Mouse (Mus musculus): ENCODE data around the gene Olfr809. TPM values are rescaled to one million over a fixed set of nuclear protein-coding genes. Genes with fewer than 3 reads are reported as not detected.

The Olfr809 gene
- not detected in 2 replicates for polyA plus RNA-seq (2015; fragmentation: Nextera tagmentation; extraction: Ambion mirVana)

DNA sequence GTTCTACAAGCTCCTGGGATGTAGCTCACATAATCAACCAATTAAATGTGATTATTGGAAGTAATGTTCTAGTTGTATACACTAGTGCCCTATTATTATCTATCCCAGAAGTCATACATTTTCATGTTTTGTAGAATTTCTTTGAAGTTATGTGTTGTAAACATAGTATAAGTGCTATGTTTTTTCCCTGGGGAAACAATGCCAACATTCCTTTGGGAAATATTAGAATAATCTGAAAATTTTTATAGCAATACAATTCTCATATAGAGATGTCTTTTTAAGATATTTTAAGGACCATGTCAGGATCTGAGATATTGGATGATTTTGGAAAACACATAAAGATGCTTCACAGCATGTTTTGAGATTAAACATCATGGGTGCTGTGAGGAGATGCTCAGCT lies at the start of gene Olfr809:
Gene Olfr809, plus strand, starts transcription at position 301 of the 400 bp plus-strand sequence.
- no peak for ATAC-seq (replicated peaks; ENCODE audit: low FRiP score)
- Histone ChIP-seq H3K9ac (no peak within 1 kb of the TSS), H3K27ac (no peak within 1 kb of the TSS), H3K4me2 (no peak within 1 kb of the TSS), H3K4me1 (no peaks in the 10 kb centered on the region), H3K4me3 (replicated peaks) (no peak within 1 kb of the TSS), H3K9me3 (replicated peaks) (no peaks in the 10 kb centered on the region), H3K36me3 (no peaks in the 10 kb centered on the region), H3K27me3 (no peaks in the 10 kb centered on the region)

DNA sequence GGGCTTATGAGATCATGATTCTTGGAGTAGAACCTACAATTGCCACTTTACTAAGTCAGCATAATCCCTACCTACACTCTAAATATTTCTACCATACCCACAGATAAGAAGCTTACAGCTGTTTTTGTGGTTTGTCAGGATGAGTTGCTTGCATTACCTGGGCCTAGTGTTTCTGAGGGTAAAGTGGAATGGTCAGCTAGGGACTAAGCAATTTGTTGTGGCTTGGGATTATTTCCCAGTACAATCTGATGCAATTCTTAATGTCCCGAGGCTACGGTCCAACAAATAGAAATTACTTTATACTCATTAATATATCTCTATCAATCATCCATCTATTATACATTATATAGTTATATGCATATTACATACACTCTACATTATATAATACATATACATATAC lies 45.2 kb upstream of the Olfr809 start, which contains the start of gene Olfr805:
Gene Olfr805, minus strand, starts transcription at position 101 of the 400 bp plus-strand sequence.
- WGBS = 93% methylated on average over 2 of the region's 2 CpGs
- no peaks in the 10 kb centered on the region for H3K9me3 ChIP-seq (replicated peaks)
- H3K9ac ChIP-seq = no peak within 1 kb of the TSS
- no peak within 1 kb of the TSS for H3K27ac ChIP-seq
- no peaks in the 10 kb centered on the region for H3K36me3 ChIP-seq
- no peaks in the 10 kb centered on the region for H3K4me1 ChIP-seq
- no peaks in the 10 kb centered on the region for H3K27me3 ChIP-seq
- H3K4me2 ChIP-seq = no peak within 1 kb of the TSS
- ATAC-seq (replicated peaks; ENCODE audit: low FRiP score) = no peak
- no peak within 1 kb of the TSS for H3K4me3 ChIP-seq (replicated peaks)

DNA sequence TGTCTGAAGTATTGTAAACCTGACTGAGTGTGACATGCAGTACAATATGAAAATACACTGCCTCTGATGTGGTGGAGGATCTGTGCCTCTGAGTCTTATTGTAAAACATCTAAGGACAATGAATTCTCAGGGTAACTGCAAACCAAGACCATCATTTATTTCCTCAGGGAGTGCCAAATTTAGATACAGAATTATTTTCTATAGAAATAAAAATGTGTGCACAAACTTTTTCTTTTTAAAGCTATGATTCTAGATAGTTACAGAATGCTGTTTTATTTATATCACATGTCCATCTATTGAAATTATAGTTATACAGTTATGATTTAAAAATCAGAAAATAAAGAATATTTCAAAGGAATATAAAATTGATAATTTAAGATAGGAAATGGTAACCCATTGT lies 32.6 kb upstream of the Olfr809 start, which contains the start of gene Olfr806:
Gene Olfr806, minus strand, starts transcription at position 101 of the 400 bp plus-strand sequence.
- Histone ChIP-seq H3K4me3 (replicated peaks) (no peak within 1 kb of the TSS), H3K27me3 (no peaks in the 10 kb centered on the region), H3K9me3 (replicated peaks) (no peaks in the 10 kb centered on the region), H3K36me3 (no peaks in the 10 kb centered on the region), H3K4me2 (no peak within 1 kb of the TSS), H3K9ac (no peak within 1 kb of the TSS), H3K27ac (no peak within 1 kb of the TSS), H3K4me1 (no peaks in the 10 kb centered on the region)
- no peak for ATAC-seq (replicated peaks; ENCODE audit: low FRiP score)

DNA sequence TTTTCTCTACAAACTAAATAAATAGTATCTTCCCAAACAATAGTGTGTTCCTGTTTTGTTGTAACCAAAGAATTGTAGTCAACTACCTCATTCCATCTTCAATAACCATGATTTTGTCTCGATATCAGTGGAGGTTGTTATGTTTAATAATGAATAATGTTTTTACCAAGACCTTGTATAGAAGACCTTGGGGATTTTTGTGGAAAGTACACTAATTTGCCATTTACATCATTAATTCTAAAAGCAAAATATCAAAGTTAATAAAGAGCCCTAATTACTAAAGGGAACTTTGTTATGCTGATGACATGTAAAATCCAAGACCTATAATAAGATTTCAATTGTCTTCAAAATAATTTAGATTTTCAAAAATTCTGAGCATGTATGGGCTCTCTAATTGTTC lies 16.7 kb upstream of the Olfr809 start, which contains the start of gene Olfr807:
Gene Olfr807, minus strand, starts transcription at position 101 of the 400 bp plus-strand sequence.
- ATAC-seq (replicated peaks; ENCODE audit: low FRiP score) = no peak
- Histone ChIP-seq H3K9ac (no peak within 1 kb of the TSS), H3K27me3 (no peaks in the 10 kb centered on the region), H3K4me3 (replicated peaks) (no peak within 1 kb of the TSS), H3K27ac (no peak within 1 kb of the TSS), H3K4me2 (no peak within 1 kb of the TSS), H3K4me1 (no peaks in the 10 kb centered on the region), H3K9me3 (replicated peaks) (no peaks in the 10 kb centered on the region), H3K36me3 (no peaks in the 10 kb centered on the region)
- WGBS = 82% methylated on average over 1 of the region's 1 CpGs

DNA sequence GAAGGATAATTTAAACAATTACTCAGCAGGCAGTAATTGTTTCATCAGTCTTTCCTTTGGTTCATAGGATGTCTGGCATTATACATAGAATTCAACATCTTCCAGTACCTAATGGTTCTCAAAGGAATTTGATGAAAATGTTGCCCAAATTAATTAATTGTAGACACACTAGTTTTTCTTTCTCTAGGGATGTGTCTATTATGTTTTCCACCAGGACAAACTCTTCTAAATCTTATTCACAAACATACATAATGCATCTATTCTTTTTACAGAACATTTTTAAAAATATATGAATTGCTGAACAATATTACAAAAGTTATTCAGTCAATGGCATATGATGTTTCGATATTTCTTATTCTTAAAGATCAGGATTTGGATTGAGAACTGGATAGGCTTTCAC lies 9.3 kb upstream of the Olfr809 start, which contains the start of gene Olfr808:
Gene Olfr808, plus strand, starts transcription at position 301 of the 400 bp plus-strand sequence.
- no peak within 1 kb of the TSS for H3K4me2 ChIP-seq
- no peaks in the 10 kb centered on the region for H3K27me3 ChIP-seq
- no peak within 1 kb of the TSS for H3K9ac ChIP-seq
- 94% methylated on average over 1 of the region's 1 CpGs for WGBS
- H3K4me3 ChIP-seq (replicated peaks) = no peak within 1 kb of the TSS
- no peaks in the 10 kb centered on the region for H3K4me1 ChIP-seq
- H3K27ac ChIP-seq = no peak within 1 kb of the TSS
- H3K36me3 ChIP-seq = no peaks in the 10 kb centered on the region
- ATAC-seq (replicated peaks; ENCODE audit: low FRiP score) = no peak
- no peaks in the 10 kb centered on the region for H3K9me3 ChIP-seq (replicated peaks)

DNA sequence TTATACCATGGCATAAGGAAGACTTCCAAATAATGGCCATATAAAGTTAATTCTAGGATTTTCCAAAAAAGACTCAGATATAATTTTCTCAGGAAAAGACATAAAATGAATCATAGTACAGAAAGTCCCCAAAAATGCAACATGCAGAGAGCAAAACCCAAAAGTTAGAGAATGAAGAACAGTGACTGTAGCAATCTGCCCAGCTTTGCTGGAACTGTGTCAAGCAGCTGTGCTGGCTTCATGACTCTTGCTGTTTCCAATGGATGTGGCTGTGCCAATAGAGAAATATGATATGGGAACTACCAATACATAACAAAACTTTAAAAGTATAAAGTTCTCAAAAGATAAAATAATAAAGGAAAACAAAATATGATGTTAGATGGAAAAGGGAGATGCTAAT lies 3.7 kb downstream of the Olfr809 start:
- no peaks in the 10 kb centered on the region for H3K27me3 ChIP-seq

DNA sequence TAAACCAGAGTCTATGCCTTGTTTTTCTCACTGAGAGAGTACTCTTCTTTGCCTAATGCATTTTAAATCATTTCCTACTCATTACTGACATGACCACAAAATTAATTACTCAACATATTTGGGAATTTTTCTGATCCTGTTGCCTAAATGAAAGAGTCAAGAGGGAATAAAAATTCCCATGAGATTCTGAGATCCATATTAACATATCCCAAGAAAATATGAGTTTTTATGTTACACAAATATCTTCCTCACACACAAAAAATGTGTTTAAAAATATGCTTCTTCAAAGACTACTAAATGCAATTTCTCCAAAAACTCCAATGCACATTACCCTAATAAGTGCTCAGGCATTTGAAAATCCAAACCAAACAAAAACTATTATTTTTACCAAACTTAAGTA lies 20.4 kb downstream of the Olfr809 start, which contains the start of gene Olfr810:
Gene Olfr810, minus strand, starts transcription at position 101 of the 400 bp plus-strand sequence.
- ATAC-seq (replicated peaks; ENCODE audit: low FRiP score) = no peak
- no peak within 1 kb of the TSS for H3K27ac ChIP-seq
- H3K27me3 ChIP-seq = no peaks in the 10 kb centered on the region
- H3K4me3 ChIP-seq (replicated peaks) = no peak within 1 kb of the TSS
- H3K36me3 ChIP-seq = no peaks in the 10 kb centered on the region
- H3K9ac ChIP-seq = no peak within 1 kb of the TSS
- H3K4me1 ChIP-seq = no peaks in the 10 kb centered on the region
- no peaks in the 10 kb centered on the region for H3K9me3 ChIP-seq (replicated peaks)
- H3K4me2 ChIP-seq = no peak within 1 kb of the TSS

More for the DNA sequence above, 3.7 kb downstream of the Olfr809 start:
- no peak for ATAC-seq (replicated peaks; ENCODE audit: low FRiP score)
- Histone ChIP-seq H3K9me3 (replicated peaks) (no peaks in the 10 kb centered on the region), H3K4me2 (no peak overlapping the region), H3K4me3 (replicated peaks) (no peak overlapping the region), H3K9ac (no peak overlapping the region), H3K4me1 (no peaks in the 10 kb centered on the region), H3K27ac (no peak overlapping the region), H3K36me3 (no peaks in the 10 kb centered on the region)

DNA sequence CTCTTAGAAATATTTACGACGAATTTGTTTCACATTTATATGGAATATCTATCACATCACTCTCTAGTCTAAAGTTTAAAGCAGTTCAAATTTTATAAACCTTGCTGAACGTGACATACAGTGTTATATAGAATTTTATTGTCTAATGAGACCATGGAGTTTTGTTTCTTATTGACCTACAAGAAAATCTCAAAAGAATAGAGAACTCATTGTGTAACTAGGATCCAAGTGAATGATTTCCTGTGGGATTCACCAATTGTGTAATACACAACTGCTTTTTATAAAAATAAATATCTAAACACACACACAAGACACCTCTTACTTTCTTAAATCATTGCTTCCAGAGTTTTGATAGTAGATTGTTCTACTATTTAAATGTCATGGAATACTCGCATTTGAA lies 29.9 kb downstream of the Olfr809 start, which contains the start of gene Olfr811:
Gene Olfr811, minus strand, starts transcription at position 101 of the 400 bp plus-strand sequence.
- 82% methylated on average over 4 of the region's 4 CpGs for WGBS

More for the DNA sequence above, 29.9 kb downstream of the Olfr809 start, which contains the start of gene Olfr811:
- no peak within 1 kb of the TSS for H3K27ac ChIP-seq
- H3K27me3 ChIP-seq = no peaks in the 10 kb centered on the region
- no peak within 1 kb of the TSS for H3K4me3 ChIP-seq (replicated peaks)
- no peaks in the 10 kb centered on the region for H3K36me3 ChIP-seq
- no peaks in the 10 kb centered on the region for H3K9me3 ChIP-seq (replicated peaks)
- no peak within 1 kb of the TSS for H3K9ac ChIP-seq
- H3K4me1 ChIP-seq = no peaks in the 10 kb centered on the region
- ATAC-seq (replicated peaks; ENCODE audit: low FRiP score) = no peak
- no peak within 1 kb of the TSS for H3K4me2 ChIP-seq

Small RNA genes within 50 kb of the gene (microRNA-seq; reads per million reads assigned to microRNA genes)
- gene Gm24485 = not detected

Other genes with a start within 250 kb of the Olfr809 start
- gene Olfr792, start 235.5 kb upstream of the Olfr809 start, polyA plus RNA-seq (2015; fragmentation: Nextera tagmentation; extraction: Ambion mirVana) = not detected in 2 replicates
- gene Olfr794, start 207.0 kb upstream of the Olfr809 start, polyA plus RNA-seq (2015; fragmentation: Nextera tagmentation; extraction: Ambion mirVana) = not detected in 2 replicates
- gene Olfr796, start 162.1 kb upstream of the Olfr809 start, polyA plus RNA-seq (2015; fragmentation: Nextera tagmentation; extraction: Ambion mirVana) = not detected in 2 replicates
- gene Olfr798, start 146.7 kb upstream of the Olfr809 start, polyA plus RNA-seq (2015; fragmentation: Nextera tagmentation; extraction: Ambion mirVana) = not detected in 2 replicates
- not detected in 2 replicates for gene Olfr799, start 137.2 kb upstream of the Olfr809 start, polyA plus RNA-seq (2015; fragmentation: Nextera tagmentation; extraction: Ambion mirVana)
- gene Olfr800, start 116.9 kb upstream of the Olfr809 start, polyA plus RNA-seq (2015; fragmentation: Nextera tagmentation; extraction: Ambion mirVana) = not detected in 2 replicates
- not detected in 2 replicates for gene Olfr801, start 100.8 kb upstream of the Olfr809 start, polyA plus RNA-seq (2015; fragmentation: Nextera tagmentation; extraction: Ambion mirVana)
- gene Olfr802, start 86.5 kb upstream of the Olfr809 start, polyA plus RNA-seq (2015; fragmentation: Nextera tagmentation; extraction: Ambion mirVana) = not detected in 2 replicates
- gene Olfr803, start 80.4 kb upstream of the Olfr809 start, polyA plus RNA-seq (2015; fragmentation: Nextera tagmentation; extraction: Ambion mirVana) = not detected in 2 replicates
- not detected in 2 replicates for gene Olfr804, start 71.4 kb upstream of the Olfr809 start, polyA plus RNA-seq (2015; fragmentation: Nextera tagmentation; extraction: Ambion mirVana)
- not detected in 2 replicates for gene Olfr805, start 45.3 kb upstream of the Olfr809 start, polyA plus RNA-seq (2015; fragmentation: Nextera tagmentation; extraction: Ambion mirVana)
- gene Olfr806, start 32.7 kb upstream of the Olfr809 start, polyA plus RNA-seq (2015; fragmentation: Nextera tagmentation; extraction: Ambion mirVana) = not detected in 2 replicates
- gene Olfr807, start 16.8 kb upstream of the Olfr809 start, polyA plus RNA-seq (2015; fragmentation: Nextera tagmentation; extraction: Ambion mirVana) = not detected in 2 replicates
- not detected in 2 replicates for gene Olfr808, start 9.2 kb upstream of the Olfr809 start, polyA plus RNA-seq (2015; fragmentation: Nextera tagmentation; extraction: Ambion mirVana)
- gene Olfr810, start 20.3 kb downstream of the Olfr809 start, polyA plus RNA-seq (2015; fragmentation: Nextera tagmentation; extraction: Ambion mirVana) = not detected in 2 replicates
- gene Olfr811, start 29.8 kb downstream of the Olfr809 start, polyA plus RNA-seq (2015; fragmentation: Nextera tagmentation; extraction: Ambion mirVana) = not detected in 2 replicates
- not detected in 2 replicates for gene Olfr812, start 71.5 kb downstream of the Olfr809 start, polyA plus RNA-seq (2015; fragmentation: Nextera tagmentation; extraction: Ambion mirVana)
- gene Olfr813, start 80.7 kb downstream of the Olfr809 start, polyA plus RNA-seq (2015; fragmentation: Nextera tagmentation; extraction: Ambion mirVana) = not detected in 2 replicates
- not detected in 2 replicates for gene Olfr814, start 105.2 kb downstream of the Olfr809 start, polyA plus RNA-seq (2015; fragmentation: Nextera tagmentation; extraction: Ambion mirVana)
- gene Olfr815, start 131.2 kb downstream of the Olfr809 start, polyA plus RNA-seq (2015; fragmentation: Nextera tagmentation; extraction: Ambion mirVana) = not detected in 2 replicates
- gene Olfr816, start 141.0 kb downstream of the Olfr809 start, polyA plus RNA-seq (2015; fragmentation: Nextera tagmentation; extraction: Ambion mirVana) = not detected in 2 replicates
- gene Olfr818, start 174.5 kb downstream of the Olfr809 start, polyA plus RNA-seq (2015; fragmentation: Nextera tagmentation; extraction: Ambion mirVana) = not detected in 2 replicates
- gene Olfr819, start 192.6 kb downstream of the Olfr809 start, polyA plus RNA-seq (2015; fragmentation: Nextera tagmentation; extraction: Ambion mirVana) = not detected in 2 replicates
- not detected in 2 replicates for gene Olfr247, start 201.5 kb downstream of the Olfr809 start, polyA plus RNA-seq (2015; fragmentation: Nextera tagmentation; extraction: Ambion mirVana)
- not detected in 2 replicates for gene Gm10310, start 210.4 kb downstream of the Olfr809 start, polyA plus RNA-seq (2015; fragmentation: Nextera tagmentation; extraction: Ambion mirVana)
- gene Olfr820, start 238.0 kb downstream of the Olfr809 start, polyA plus RNA-seq (2015; fragmentation: Nextera tagmentation; extraction: Ambion mirVana) = not detected in 2 replicates

Measured in kidney, embryonic 15.5 days (tissue).